Mouse (Mus musculus) 416B (cell line): ENCODE data around the gene Acap2.

Experiments
- DNase-seq: peaks from one replicate; pipeline ENCODE4 v3.0.0; 2011; ENCODE audit warnings: low read depth

Acap2 gene

GRCm38 (mm10) chr16:31200790-31201567 is at the start of gene Acap2:
Gene Acap2 (minus strand): TSS chr16:31201245.
- DNase-seq: peak; percentile 97

- DNase-seq: no peak
Measured at GRCm38 (mm10) chr16:31249401-31249800, 48.4 kb upstream of the Acap2 start.

GRCm38 (mm10) chr16:31248717-31249116 is 47.7 kb upstream of the Acap2 start:
- no peak for DNase-seq

- no peak for DNase-seq
Measured at GRCm38 (mm10) chr16:31247442-31247841, 46.4 kb upstream of the Acap2 start.

GRCm38 (mm10) chr16:31244053-31244452 is 43.0 kb upstream of the Acap2 start:
- no peak for DNase-seq

- DNase-seq: no peak
Measured at GRCm38 (mm10) chr16:31241433-31241832, 40.4 kb upstream of the Acap2 start.

GRCm38 (mm10) chr16:31240569-31240968 is 39.5 kb upstream of the Acap2 start:
- no peak for DNase-seq

- no peak for DNase-seq
Measured at GRCm38 (mm10) chr16:31238281-31238680, 37.2 kb upstream of the Acap2 start.

- DNase-seq: peak; percentile 93
Measured at GRCm38 (mm10) chr16:31235457-31236310, 34.6 kb upstream of the Acap2 start.

- no peak for DNase-seq
Measured at GRCm38 (mm10) chr16:31234808-31235456, 33.9 kb upstream of the Acap2 start.

- DNase-seq: no peak
Measured at GRCm38 (mm10) chr16:31234356-31234755, 33.3 kb upstream of the Acap2 start.

- DNase-seq: peak; percentile 99
Measured at GRCm38 (mm10) chr16:31233541-31234339, 32.7 kb upstream of the Acap2 start.

GRCm38 (mm10) chr16:31233167-31233498 is 32.1 kb upstream of the Acap2 start:
- DNase-seq: no peak

GRCm38 (mm10) chr16:31232491-31233166 is 31.6 kb upstream of the Acap2 start:
- no peak for DNase-seq

- DNase-seq: no peak
Measured at GRCm38 (mm10) chr16:31231591-31231990, 30.5 kb upstream of the Acap2 start.

GRCm38 (mm10) chr16:31227746-31228145 is 26.7 kb upstream of the Acap2 start:
- DNase-seq: no peak

GRCm38 (mm10) chr16:31215271-31215670 is 14.2 kb upstream of the Acap2 start:
- no peak for DNase-seq

GRCm38 (mm10) chr16:31213463-31213862 is 12.4 kb upstream of the Acap2 start:
- no peak for DNase-seq

- no peak for DNase-seq
Measured at GRCm38 (mm10) chr16:31211503-31211902, 10.5 kb upstream of the Acap2 start.

GRCm38 (mm10) chr16:31210453-31210852 is 9.4 kb upstream of the Acap2 start:
- peak; percentile 84 for DNase-seq

GRCm38 (mm10) chr16:31209911-31210310 is 8.9 kb upstream of the Acap2 start:
- peak; percentile 98 for DNase-seq
